Mouse (Mus musculus): ENCODE measurements around the gene Prss23.

Prss23 gene

GRCm38 (mm10) chr7:89526731-89527429, at the start of gene Prss23:
Gene Prss23, minus strand, starts transcription at chr7:89527187.
- DNase-seq = no peak

- no peak for DNase-seq
Measured at GRCm38 (mm10) chr7:89576127-89576526, 49.1 kb upstream of the Prss23 start.

GRCm38 (mm10) chr7:89564569-89564968, 37.6 kb upstream of the Prss23 start:
- DNase-seq = no peak

- no peak for DNase-seq
Measured at GRCm38 (mm10) chr7:89563501-89563900, 36.5 kb upstream of the Prss23 start.

- no peak for DNase-seq
Measured at GRCm38 (mm10) chr7:89562140-89562539, 35.2 kb upstream of the Prss23 start.

- DNase-seq = no peak
Measured at GRCm38 (mm10) chr7:89560939-89561338, 34.0 kb upstream of the Prss23 start.

- no peak for DNase-seq
Measured at GRCm38 (mm10) chr7:89559633-89560032, 32.6 kb upstream of the Prss23 start.

- DNase-seq = no peak
Measured at GRCm38 (mm10) chr7:89559105-89559504, 32.1 kb upstream of the Prss23 start.

- no peak for DNase-seq
Measured at GRCm38 (mm10) chr7:89558446-89559039, 31.6 kb upstream of the Prss23 start.

GRCm38 (mm10) chr7:89557056-89557455, 30.1 kb upstream of the Prss23 start:
- DNase-seq = no peak

GRCm38 (mm10) chr7:89556652-89557051, 29.7 kb upstream of the Prss23 start:
- DNase-seq = peak in 1 of 2 experiments; percentile 4

- DNase-seq = no peak
Measured at GRCm38 (mm10) chr7:89555170-89555569, 28.2 kb upstream of the Prss23 start.

- DNase-seq = no peak
Measured at GRCm38 (mm10) chr7:89554068-89554467, 27.1 kb upstream of the Prss23 start.

- no peak for DNase-seq
Measured at GRCm38 (mm10) chr7:89540976-89541375, 14.0 kb upstream of the Prss23 start.

- no peak for DNase-seq
Measured at GRCm38 (mm10) chr7:89539391-89539790, 12.4 kb upstream of the Prss23 start.

- no peak for DNase-seq
Measured at GRCm38 (mm10) chr7:89527430-89527856, 456 bp upstream of the Prss23 start.

- DNase-seq = no peak
Measured at GRCm38 (mm10) chr7:89523816-89524215, 3.2 kb downstream of the Prss23 start.

- DNase-seq = no peak
Measured at GRCm38 (mm10) chr7:89522170-89522569, 4.8 kb downstream of the Prss23 start.

GRCm38 (mm10) chr7:89517460-89518390, 9.3 kb downstream of the Prss23 start:
- no peak for DNase-seq

- DNase-seq = no peak
Measured at GRCm38 (mm10) chr7:89516551-89517459, 10.2 kb downstream of the Prss23 start.

GRCm38 (mm10) chr7:89511921-89512514, 15.0 kb downstream of the Prss23 start:
- no peak for DNase-seq

GRCm38 (mm10) chr7:89508672-89509071, 18.3 kb downstream of the Prss23 start:
- no peak for DNase-seq

Data from B cell, adult 2 months (primary cell).